Mouse (Mus musculus): ENCODE measurements around the gene Ube2e1.
"Not testable (repeated sequence)": the region's sequence is repeated elsewhere in the genome, so short reads cannot be mapped to it uniquely, and the experiment has no call there.

Ube2e1 gene

DNA sequence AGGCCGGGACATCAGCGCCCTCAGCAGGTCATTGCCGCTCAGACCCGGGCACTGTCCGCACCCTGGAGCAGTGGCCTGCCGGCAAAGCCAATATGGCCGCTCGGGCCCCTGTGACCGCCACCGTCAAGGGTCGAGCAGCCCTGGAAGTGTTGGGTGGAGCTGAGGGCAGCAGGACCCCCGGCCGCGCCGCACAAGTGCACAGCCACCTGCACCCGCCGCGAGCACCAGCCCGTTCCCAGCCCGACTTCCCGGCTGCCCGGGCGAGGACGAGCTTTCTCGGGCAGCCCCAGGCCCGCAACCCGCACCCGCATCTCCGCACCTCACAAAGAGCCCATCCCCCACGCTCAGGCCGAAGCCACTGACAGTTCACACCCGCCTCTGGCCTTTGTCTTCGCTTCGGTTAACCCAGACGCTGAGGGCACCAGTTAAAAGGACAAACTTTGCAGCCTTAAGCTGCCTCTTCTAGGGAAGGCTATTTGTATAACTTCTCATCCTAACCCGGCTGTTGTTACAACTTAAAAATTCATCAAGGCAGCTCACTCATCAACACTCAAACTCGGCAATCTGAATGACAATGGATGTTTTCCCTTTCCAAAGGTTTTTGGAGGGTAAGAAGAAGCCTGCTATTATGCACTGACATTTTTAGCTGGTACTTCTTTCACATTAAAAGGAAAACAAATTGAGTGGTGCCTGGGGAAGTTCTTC, 4.5 kb downstream of the Ube2e1 start:
- DNase-seq (ENCODE audit: low spot score in 2 of 2) = no peak

DNA sequence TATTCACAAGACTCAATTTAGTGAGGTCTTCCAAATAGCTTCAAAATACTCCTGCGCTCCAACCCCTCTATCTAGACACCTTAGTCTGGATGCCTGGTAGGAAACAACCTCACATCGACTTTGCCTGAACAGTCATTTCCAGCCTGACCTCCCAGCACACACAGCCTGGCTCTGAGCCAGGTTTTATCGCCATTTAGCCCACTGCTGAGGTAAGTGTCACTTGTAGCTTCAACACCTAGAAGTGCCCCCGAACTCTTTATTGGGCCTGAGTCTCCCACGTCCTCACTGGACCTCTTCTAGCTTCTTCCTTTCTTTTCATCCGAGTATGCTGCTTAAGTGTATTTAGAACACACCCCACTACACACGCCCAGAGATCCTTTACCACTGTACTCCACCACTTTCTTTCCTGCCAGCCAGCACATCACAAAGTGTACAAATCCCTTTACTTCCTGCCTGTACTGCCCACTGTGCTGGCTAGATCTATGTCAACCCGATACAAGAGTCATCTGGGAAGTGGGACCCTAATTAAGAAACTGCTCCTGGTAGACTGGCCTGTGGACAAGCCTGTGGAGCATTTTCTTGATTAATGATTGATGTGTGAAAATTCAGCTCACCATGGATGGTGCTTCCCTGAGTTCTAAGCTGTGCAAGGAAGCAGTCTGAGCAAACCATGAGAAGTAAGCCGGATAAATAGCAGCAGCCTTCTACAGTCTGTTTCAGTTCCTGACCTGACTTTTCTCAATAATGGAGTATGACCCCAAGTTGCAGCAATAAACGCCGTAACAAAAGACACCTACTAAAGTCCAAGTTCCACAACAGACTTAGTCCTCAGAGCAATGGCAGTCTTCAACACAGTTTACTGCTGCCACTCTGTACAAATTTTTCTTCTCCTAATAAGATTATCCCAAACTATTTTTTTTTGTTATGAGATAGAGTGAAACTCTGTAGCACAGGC, 13.9 kb downstream of the Ube2e1 start:
- DNase-seq (ENCODE audit: low spot score in 2 of 2) = no peak

DNA sequence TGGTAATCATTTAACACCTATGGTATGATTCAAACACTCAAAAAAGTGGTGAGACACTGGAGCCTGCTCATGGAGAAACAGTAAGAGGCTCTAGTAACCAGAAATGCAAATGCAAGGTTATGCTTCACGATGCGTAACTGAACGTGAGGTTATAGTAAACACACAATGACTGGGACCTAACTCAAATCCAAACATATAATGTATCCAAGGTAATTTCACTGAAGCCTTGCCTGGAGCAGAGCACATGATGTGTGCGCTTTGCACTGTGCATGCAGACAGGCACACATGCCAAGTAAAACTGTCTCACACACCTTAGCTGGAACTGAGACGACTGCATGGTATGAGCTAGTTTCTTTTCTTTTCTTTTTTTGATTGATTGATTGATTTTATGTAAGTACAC, 27.5 kb downstream of the Ube2e1 start:
- DNase-seq (ENCODE audit: low spot score in 2 of 2) = no peak

DNA sequence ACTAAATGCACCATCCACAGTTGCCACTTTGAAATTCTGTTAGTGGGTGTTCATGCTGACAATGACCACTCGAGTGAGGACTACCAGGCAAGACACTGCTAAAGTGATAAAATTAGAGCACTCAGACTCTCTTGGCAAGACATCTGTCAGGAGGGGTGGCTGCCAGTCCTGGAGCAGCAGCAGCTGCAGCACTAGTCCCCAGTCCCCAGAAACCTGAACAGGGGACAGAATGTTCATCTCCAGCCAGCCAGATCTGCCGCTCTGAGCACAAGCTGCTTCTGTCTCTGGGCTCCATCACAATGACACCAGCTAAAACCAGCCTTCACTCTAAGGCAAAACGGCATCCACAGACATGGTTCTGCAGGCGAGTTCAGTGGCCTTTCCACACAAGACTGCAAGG, 28.4 kb downstream of the Ube2e1 start:
- DNase-seq (ENCODE audit: low spot score in 2 of 2) = no peak

DNA sequence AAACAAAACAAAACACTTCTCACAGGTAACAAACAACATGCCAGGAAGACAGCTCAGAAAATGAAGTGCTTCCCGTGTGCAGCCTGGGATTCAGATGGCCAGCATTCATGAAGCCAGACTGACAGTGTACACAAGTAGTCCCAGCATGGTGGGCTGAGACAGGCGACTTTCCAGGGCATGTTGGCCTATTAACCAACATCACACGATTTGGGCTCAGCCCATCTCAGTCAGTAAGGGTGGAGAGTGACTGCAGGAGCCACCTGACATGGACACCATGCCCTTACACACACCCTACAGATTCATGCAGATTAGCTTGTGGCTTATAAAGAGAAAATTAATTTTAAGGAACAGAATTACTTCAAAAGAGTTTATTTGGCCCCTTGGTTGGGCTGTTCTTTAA, 28.9 kb downstream of the Ube2e1 start:
- no peak for DNase-seq (ENCODE audit: low spot score in 2 of 2)

DNA sequence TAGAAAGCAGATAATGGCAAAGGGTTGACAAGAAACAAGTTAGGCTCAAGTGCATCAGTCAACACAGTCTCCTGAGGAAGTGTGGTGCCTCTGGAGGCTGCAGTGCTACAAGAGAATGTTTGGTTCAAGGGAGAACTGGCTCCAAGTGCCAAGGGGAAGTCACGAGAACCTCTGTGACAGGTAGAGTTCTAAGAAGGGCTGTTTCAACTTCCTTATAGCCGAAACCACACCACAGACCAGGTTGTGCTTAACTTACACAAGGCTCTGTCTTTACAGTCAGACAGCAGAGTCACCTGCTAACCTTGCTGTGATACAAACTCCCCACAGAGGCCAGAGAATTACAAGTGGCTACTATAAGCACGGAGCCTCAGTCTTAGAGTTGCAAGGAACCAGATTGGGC, 30.1 kb downstream of the Ube2e1 start:
- DNase-seq (ENCODE audit: low spot score in 2 of 2) = peak; percentile 26 to 30

DNA sequence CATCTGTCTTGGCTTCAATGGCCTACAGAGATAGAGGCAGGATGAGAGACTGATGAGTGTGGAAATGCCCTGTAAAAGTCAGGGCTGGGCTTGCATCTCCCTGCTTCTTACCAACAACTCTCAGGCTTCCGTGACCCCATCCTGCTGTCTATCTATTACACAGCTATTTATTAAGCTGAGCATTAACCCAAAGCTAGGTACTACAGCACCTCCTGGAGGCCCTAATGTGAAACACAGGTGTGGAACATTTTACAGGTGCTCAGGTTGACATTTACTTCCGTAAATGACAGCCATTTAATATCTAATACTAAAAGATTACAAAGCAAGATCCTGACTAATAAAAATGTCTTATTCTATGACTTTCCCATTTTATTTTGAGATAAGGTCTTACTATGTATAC, 31.0 kb downstream of the Ube2e1 start:
- DNase-seq (ENCODE audit: low spot score in 2 of 2) = no peak

DNA sequence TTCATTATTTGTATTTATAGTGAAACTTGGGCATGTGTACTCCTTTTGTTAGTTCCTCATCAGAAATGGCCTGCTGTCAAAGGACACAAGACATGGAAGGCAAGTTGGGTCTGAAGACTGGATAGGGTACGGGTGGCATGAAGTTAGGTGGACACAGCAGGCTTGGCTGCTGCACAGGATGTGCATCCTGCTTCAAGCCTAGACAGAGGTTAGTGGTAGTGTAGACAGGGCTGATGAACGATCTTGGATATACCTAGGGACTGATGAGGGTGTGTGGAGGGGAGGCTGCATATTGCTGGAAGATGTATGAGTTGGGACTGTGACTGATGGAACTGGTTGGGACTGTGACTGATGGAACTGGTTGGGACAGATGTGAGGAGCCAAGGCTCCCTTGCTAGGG, 32.8 kb downstream of the Ube2e1 start:
- DNase-seq (ENCODE audit: low spot score in 2 of 2) = no peak

DNA sequence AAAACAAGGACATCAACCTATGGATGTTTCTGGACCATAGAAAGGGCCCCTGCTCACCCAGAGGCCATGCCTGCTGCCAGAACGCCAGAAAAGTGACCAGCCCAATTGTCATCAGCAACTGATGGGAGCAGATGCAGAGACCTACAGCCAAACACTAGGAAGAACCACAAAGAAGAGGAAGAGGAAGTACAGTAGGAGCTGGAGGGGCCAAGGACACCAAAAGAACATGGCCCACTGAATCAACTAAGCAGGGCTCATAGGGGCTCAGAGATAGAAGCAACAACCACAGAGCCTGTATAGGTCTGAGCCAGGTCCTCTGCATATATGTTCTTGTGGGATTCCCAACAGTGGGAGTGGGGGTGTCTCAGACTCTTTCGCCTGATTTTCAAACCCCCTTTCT, 34.2 kb downstream of the Ube2e1 start:
- DNase-seq (ENCODE audit: low spot score in 2 of 2) = no peak

DNA sequence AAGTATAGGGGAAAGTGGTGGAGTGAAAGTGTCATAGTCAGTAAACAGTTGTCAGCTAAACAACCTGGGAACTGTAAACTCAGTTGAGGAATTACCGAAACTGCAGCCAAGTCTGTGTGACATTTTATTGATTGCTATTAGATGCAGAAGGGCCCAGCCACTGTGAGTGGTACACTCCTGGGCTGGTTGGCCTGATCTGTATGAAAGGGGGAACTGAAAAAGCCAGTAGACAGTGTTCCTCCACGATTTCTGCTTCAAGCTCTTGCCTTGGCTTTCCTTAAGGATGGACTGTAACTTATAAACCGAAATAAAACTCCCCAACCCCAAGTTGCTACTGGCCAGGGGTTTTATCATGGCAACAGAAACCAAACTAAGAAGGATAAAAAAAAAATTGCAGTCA, 39.1 kb downstream of the Ube2e1 start:
- no peak for DNase-seq (ENCODE audit: low spot score in 2 of 2)

DNA sequence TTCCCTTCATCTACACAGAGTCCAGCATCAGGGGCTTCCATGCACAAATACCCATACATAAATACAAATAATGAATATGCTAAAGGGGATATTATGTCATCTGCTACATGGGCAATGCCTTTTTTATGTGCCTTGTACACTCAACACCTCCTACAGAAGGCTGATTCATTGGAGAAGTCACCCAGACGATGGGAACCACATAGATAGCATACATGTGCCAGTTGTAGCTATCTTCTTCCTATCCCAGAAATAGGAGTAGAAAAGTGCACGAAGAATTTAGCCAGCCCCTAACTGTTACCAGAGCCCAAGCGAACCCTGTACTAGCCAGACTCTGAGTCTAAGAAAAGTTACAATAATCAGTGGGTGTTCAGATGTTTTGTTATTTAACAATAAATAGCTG, 39.5 kb downstream of the Ube2e1 start:
- no peak for DNase-seq (ENCODE audit: low spot score in 2 of 2)

DNA sequence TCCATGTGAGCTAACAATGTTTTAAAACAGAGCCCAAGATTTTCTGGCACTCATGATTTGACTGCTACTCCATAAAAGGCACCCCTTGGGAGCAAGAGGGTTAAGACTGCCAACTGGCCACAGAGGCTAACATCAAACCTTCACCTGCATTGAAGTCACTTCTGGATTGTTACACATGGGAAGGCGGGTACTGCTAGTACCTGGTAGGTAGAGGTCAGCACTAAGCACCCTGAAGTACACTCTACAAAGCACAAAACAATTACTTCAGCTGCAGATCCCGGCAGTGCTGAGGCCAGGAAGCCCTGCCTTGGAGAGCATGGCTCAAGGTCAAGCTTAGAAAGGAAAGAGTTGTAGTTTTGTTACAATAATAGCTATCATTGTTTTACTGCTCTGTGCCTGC, 44.3 kb downstream of the Ube2e1 start:
- DNase-seq (ENCODE audit: low spot score in 2 of 2) = no peak

DNA sequence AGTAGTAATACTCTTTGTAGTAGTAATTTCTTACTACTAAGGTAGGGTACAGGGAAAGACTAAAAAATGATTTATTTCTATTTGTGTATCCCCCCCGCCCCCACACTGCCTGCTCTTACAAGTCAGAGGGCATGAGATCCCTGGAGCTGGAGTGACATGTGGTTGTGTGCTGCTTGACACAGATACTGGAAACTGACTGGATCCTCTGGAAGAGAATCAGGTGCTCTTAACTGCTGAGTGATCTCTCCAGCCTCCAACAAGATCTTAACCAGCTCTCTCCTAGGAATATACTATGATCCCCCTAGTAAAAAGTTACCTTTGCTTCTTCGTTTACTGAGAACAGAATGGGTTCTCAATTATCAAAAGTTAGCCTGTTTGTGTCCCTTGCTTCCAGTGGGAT, 45.2 kb downstream of the Ube2e1 start:
- DNase-seq (ENCODE audit: low spot score in 2 of 2) = no peak

DNA sequence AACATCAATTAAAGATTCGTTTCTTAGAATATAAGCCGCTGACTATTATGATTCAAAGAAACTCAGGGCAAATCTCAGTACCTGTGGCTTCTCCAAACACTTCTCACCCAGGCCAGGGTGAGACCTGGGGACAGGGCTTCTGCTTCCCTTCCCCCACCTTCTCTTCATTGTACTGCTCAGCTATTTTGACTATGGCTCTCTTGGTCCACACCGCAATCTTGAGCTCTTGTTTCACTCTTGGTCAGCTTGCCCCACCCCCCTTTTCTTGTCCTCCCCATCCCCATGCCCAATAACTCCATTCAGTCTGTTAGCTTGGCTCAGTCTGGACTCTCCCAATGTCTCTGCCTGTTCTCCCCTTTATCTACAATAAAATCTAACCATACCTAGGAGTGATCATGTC, 46.2 kb downstream of the Ube2e1 start:
- DNase-seq (ENCODE audit: low spot score in 2 of 2) = no peak

DNA sequence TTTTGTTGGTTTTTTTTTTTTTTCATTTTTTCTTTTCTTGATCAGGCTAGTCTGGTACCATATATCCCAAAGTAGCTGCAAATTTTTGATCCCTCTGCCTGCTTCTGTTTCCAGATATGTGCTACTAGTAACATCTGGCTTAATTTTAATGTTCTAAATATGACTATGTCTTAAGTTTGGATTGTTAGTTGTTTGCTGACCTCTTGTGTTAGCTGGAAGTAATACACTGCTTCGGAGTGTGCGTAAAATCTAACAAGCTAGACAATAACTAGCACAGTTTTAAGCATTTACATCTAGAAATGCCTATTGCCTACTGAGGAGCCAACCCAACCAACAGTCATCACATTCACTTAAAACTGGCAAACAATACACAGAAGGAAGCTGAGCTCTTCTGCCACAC, 47.1 kb downstream of the Ube2e1 start:
- no peak for DNase-seq (ENCODE audit: low spot score in 2 of 2)

DNA sequence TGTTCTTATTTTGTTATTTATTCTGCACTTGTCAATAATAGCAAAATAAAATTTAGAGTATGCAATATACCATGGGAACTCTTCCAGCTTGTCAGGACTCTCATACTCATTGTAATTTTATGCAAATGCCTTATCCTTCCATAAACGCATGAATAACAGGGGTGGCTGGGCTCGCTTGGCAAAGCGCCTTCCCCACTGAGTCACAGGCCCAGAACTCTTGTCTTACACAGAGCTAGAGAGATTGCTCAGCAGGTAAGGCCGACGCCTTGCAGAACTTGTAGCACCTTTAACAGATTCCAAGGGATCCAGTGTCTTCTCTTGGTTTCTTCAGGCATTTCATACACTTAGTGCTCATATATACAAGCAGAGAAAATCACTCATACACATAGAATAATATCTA, 51.3 kb downstream of the Ube2e1 start:
- DNase-seq (ENCODE audit: low spot score in 2 of 2) = no peak

DNA sequence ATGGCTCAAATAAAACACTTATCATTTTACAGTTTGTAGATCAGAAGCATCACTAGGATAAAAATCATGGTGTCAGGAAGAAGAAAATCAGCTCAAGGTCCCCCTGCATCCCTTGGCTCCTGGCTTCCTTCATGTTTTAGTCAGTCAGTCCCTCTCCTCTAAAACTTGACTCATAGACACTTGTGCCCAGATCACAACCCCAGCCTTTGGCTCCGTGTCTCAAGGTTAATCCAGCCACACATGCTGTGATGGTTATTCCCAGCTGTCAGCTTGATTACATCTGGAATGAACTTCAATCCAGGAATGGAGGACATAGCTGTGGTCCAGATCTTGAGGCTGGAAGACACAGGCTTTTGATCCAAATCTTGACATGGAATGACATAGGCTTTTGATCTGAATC, 57.1 kb downstream of the Ube2e1 start:
- DNase-seq (ENCODE audit: low spot score in 2 of 2) = no peak

DNA sequence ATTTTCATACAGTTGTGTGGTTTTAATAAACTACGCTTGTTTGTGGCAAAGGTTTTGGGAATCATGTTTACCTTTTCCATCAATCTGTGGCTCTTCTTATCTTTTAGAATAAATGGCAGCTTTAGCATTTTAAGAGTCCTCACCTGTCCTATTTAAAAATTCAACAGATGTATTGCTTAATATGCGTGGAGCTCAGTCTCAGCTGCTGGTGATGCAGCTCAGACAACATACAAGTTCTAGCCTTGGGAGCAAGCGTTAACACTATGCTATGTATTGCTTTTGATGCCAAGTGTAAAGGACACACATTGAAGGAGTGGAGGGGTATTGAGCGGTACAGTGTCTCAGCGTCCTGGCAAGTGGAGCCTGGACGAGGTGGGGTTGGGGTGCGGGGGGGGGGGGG, 60.0 kb downstream of the Ube2e1 start:
- DNase-seq (ENCODE audit: low spot score in 2 of 2) = no peak

DNA sequence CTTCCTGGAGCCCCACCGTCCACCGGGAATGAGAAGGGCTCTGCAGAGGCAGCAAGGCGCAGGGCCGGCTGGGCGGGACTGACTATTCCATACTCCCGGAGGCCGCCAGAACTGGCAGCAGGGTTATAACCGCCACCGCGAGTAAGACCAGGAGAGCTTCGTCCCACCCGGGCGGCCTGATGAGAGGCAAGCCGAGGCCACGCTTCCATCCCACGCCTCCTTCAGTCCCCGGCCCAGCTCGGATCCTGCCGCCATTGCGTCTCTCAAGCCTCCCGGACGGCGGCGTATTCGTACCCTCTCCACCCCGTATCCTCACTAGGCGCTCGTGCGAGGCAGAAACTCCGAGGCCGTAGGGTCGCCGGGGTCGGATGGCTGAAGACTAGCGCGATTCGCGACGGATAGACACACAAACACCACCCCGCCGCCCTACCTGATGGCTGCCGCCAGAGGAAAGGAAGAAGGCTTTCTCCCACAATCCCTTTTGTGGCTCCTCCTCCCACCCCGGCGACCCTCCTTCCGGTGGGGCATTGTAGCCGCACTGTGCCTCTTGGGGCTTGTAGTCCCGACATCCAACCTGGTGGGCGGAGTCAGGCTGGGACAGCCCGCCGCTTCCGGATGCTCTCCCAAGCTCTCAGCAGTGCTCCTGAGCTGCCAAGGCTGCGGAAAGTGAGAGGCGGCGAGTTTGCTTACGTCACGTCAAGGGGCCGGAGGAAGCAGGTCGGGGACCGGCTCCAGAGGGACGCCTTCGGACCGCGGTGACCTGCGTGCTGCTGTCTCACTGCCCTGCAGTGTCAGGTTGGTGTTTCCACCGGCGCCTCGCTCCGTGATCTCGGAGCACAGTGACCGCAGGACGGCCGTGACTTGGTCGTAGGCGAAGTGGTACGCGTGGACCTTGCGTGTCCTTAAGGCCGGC, 60.9 kb downstream of the Ube2e1 start, which contains the start of the genes Nkiras1 and Rpl15:
Nkiras1 (plus strand) TSS at position 608 of the 913 bp plus-strand sequence.
Rpl15 (minus strand) TSS at position 863 of the 913 bp plus-strand sequence.
- DNase-seq (ENCODE audit: low spot score in 2 of 2) = peak; percentile 98

DNA sequence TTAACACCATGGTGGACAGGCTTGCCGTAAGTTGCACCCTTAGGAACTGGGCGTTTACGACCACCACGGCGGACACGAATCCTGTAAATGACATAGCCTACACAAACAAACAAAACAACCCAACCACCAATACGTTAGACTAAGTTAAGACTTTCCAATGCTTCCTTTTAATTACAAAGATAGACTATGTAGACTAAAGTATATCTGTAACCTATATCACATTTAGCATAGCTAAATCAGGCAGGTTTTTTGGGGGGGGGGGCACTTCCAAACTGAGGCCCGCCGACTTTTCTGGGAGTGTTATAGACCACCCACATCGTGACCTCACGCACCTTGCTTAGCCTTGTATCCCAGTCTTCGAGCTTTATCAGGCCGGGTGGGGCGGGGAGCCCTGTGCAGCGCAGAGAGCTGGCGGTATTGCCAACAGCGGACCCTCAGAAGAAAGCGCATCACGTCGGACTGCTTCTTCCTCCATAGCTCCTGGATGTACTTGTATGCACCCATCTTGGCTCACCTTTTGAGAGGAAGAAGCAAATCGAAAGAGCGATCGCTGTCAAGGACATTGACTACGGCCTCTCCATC, 61.6 kb downstream of the Ube2e1 start:
- DNase-seq (ENCODE audit: low spot score in 2 of 2) = not testable (repeated sequence)

DNA sequence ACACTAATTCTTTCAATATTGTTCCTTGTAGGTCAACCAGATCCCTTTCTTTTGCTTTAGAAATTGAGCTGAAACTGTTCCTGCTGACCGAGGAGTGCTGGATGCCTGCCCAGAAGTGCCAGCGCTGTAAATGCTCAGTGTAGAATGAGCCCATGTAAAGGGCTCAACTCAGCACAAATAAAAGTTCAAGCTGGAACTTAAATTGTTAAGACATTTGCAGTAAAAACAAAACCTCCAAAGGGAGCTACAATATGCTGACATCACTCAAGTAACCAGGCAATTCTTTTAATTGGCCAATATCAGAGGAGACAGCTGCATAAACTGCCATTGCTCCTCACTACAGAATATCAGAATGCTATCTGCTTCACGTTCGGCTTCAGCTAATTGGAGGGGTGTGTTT, 68.2 kb downstream of the Ube2e1 start:
- no peak for DNase-seq (ENCODE audit: low spot score in 2 of 2)

DNA sequence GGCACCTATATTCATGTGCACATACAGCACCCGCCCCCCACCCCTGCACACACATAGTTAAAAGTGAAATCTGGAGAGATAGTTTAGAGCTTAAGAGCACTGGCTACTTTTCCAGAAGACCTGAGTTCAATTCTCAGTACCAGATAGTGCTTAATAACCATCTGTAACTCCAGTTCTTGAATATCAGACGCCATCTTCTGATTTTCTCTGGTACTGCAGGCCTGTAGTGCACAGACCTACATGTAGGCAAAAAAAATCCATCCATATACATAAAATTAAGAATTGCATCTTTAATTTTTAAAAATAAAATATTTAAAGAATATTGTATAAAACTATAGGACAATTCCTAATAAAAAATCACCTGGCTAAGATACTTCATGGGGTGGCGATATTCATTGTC, 70.5 kb downstream of the Ube2e1 start:
- no peak for DNase-seq (ENCODE audit: low spot score in 2 of 2)

Measured in spleen, postnatal 36 days (tissue).